Mouse (Mus musculus) liver, embryonic 15.5 days (tissue): ENCODE data around the gene Ggnbp2. TPM values are rescaled to one million over a fixed set of nuclear protein-coding genes. Genes with fewer than 3 reads are reported as not detected.
A peak's percentile ranks its signal among the peaks of the same experiment; 100 is the strongest.

Experiments used
- ATAC-seq: fragments of 200-750 bp; cut with Nextera tagmentation; 2 replicates; pipeline ENCODE4 v1.8.0; 2017; ENCODE audit warnings: moderate number of reproducible peaks, mild to moderate bottlenecking, moderate library complexity; ENCODE audit not compliant: insufficient read depth
- H3K27ac ChIP-seq: fragments of 300-500 bp; sonication (generic); replicated peaks from 2 replicates; pipeline ENCODE4 v1.5.1; 2015; ENCODE audit warnings: mild to moderate bottlenecking, inconsistent platforms
- H3K27me3 ChIP-seq: fragments of 300-500 bp; sonication (generic); 2 replicates; pipeline ENCODE4 v1.6.1; 2015; ENCODE audit warnings: mild to moderate bottlenecking, inconsistent platforms
- H3K36me3 ChIP-seq: fragments of 300-500 bp; sonication (generic); replicated peaks from 2 replicates; pipeline ENCODE4 v1.6.1; 2015; ENCODE audit warnings: moderate library complexity, mild to moderate bottlenecking, inconsistent platforms
- H3K4me1 ChIP-seq: fragments of 300-500 bp; sonication (generic); replicated peaks from 2 replicates; pipeline ENCODE4 v1.6.1; 2015; ENCODE audit warnings: inconsistent platforms
- H3K4me2 ChIP-seq: fragments of 300-500 bp; sonication (generic); 2 replicates; pipeline ENCODE4 v1.6.1; 2015; ENCODE audit warnings: moderate library complexity, mild to moderate bottlenecking, inconsistent platforms
- H3K4me3 ChIP-seq: fragments of 300-500 bp; sonication (generic); replicated peaks from 2 replicates; pipeline ENCODE4 v1.5.1; 2015; ENCODE audit warnings: mild to moderate bottlenecking, inconsistent platforms
- H3K9ac ChIP-seq: fragments of 300-500 bp; sonication (generic); 2 replicates; pipeline ENCODE4 v1.6.1; 2015; ENCODE audit warnings: moderate library complexity, mild to moderate bottlenecking, inconsistent platforms
- H3K9me3 ChIP-seq: fragments of 300-500 bp; sonication (generic); replicated peaks from 2 replicates; pipeline ENCODE4 v1.6.1; 2016; ENCODE audit warnings: inconsistent platforms
- WGBS: fragments of 180-500 bp; shearing (Covaris S2); methylation state at CpG from one replicate; pipeline ENCODE4 v1.1.7; 2015; ENCODE audit warnings: mixed read lengths; ENCODE audit not compliant: insufficient replicate concordance; 5-methylcytosine and 5-hydroxymethylcytosine counted together
- polyA plus RNA-seq: library from polyadenylated mRNA; unstranded; fragments of >200 nt; fragmentation: Nextera tagmentation; extraction: Ambion mirVana; gene quantifications from 2 replicates; pipeline ENCODE4 v1.2.1, GENCODE M21; 2015

Ggnbp2 gene
- polyA plus RNA-seq, 1 experiment from 2014 or later, result 55.4 TPM

DNA sequence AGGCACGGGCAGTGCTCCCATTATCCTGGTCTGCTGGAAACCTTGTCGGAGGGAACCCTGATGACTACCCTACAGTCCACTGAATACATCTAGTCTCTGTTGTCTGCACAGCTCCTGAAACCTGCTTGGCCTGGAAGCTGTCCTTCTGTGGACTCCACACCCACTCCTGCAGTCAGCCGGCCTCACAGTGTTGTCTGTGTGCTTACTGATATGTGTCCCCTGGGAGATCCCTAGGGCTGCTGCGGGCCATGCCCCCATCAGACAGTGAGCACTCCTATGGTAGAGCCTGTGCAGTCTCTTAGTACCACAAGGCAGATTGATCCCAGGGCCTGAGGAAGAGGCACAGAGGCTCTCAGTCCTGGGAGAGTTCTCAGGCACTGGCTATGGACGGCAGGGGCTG, 48.1 kb downstream of the Ggnbp2 start:
- H3K4me1 ChIP-seq, result peaks cover 83% of the 10 kb centered on the region
- peak overlapping the region; percentile 99 for H3K27ac ChIP-seq
- peaks cover 81% of the 10 kb centered on the region for H3K36me3 ChIP-seq
- no peaks in the 10 kb centered on the region for H3K27me3 ChIP-seq
- peak overlapping the region; percentile 74 for H3K4me3 ChIP-seq
- 36% methylated on average over 5 of the region's 5 CpGs for WGBS
- no peaks in the 10 kb centered on the region for H3K9me3 ChIP-seq
- peak; percentile 36 for ATAC-seq
- H3K9ac ChIP-seq, result peak overlapping the region; percentile 91
- peak overlapping the region; percentile 98 for H3K4me2 ChIP-seq

DNA sequence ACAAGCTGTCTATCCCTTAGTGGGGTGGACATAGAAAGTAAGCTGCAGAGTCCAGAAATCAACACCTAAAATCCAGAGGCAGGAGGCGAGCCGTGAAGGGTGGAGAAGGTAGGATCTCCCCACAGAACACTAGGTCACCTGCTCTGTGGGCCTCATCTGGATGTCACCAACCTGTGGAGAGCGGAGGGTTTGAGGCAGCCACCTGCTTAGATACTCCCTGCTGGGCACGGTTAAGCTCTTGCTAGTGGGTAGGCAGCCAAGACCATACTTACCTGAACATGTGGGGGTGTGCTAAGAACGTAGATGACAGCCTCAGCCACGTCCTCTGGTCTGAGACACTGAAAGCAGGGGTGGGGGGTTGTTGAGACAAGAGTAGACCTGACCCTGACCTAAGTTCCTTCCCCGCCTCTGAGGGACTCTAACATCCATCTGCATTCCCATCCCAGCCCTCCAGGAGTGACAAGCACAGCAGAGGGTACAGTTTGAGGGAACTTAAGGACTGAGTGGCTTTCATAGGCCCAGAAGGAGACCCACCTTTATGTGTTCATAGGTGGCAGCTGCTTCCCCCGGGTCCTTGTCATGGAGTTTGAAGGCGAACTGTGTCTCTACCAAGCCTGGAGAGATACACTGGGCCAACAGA, 49.4 kb downstream of the Ggnbp2 start:
- ATAC-seq, result no peak
- H3K27ac ChIP-seq, result peak overlapping the region; percentile 99
- H3K4me3 ChIP-seq, result peak overlapping the region; percentile 74
- H3K9ac ChIP-seq, result peak overlapping the region; percentile 91
- no peaks in the 10 kb centered on the region for H3K9me3 ChIP-seq
- peaks cover 88% of the 10 kb centered on the region for H3K4me1 ChIP-seq
- no peaks in the 10 kb centered on the region for H3K27me3 ChIP-seq
- peak overlapping the region; percentile 98 for H3K4me2 ChIP-seq
- 80% methylated on average over 9 of the region's 9 CpGs for WGBS
- H3K36me3 ChIP-seq, result peaks cover 79% of the 10 kb centered on the region

- H3K4me2 ChIP-seq, result peak within 1 kb of the TSS; percentile 98
- peak within 1 kb of the TSS; percentile 91 for H3K9ac ChIP-seq
- H3K27me3 ChIP-seq, result no peaks in the 10 kb centered on the region
- peak within 1 kb of the TSS; percentile 74 for H3K4me3 ChIP-seq
- H3K4me1 ChIP-seq, result peaks cover 70% of the 10 kb centered on the region
- WGBS, result 1% methylated on average over 55 of the region's 55 CpGs
- H3K9me3 ChIP-seq, result no peaks in the 10 kb centered on the region
- peaks cover 70% of the 10 kb centered on the region for H3K36me3 ChIP-seq
- peak within 1 kb of the TSS; percentile 99 for H3K27ac ChIP-seq
- peak; percentile 51 for ATAC-seq
Measured at GRCm38 (mm10) chr11:84818961-84819692, 51.5 kb downstream of the Ggnbp2 start, which contains the start of gene Mrm1. Gene Mrm1 (minus strand): TSS chr11:84819515.

- Histone ChIP-seq H3K9me3 (no peaks in the 10 kb centered on the region), H3K27me3 (no peaks in the 10 kb centered on the region), H3K4me3 (peak overlapping the region; percentile 74), H3K9ac (peak overlapping the region; percentile 91), H3K4me1 (peaks cover 66% of the 10 kb centered on the region), H3K4me2 (peak overlapping the region; percentile 98), H3K27ac (peak overlapping the region; percentile 99), H3K36me3 (peaks cover 74% of the 10 kb centered on the region)
- under 1% methylated on average over 39 of the region's 39 CpGs for WGBS
- ATAC-seq, result peak; percentile 45
Measured at GRCm38 (mm10) chr11:84818085-84818960, 52.3 kb downstream of the Ggnbp2 start.

DNA sequence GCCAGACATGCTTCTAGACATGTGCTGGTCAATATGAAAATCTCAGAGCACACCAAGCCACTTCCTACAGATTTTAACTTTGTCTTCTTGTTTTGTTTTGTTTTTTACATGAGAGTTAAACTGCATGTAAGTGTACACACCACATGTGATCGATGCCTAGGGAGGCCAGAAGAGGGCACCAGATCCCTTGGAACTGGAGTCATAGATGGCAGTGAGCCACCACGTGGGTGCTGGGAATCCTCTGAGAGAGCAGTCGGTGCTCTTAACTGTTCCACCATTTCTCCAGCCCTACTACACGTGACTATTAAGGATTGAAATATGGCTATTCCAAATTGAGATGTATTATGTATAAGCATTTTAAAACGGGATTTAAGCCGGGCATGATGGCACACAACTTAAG, 53.3 kb downstream of the Ggnbp2 start:
- Histone ChIP-seq H3K4me3 (no peak overlapping the region), H3K4me1 (peaks cover 56% of the 10 kb centered on the region), H3K4me2 (peak overlapping the region; percentile 98; the same call in 1 of the 2 replicates), H3K27me3 (no peaks in the 10 kb centered on the region), H3K27ac (0 out of 2 replicates have a peak overlapping the region, but pooled peaks have one; percentile 19), H3K36me3 (peaks cover 74% of the 10 kb centered on the region), H3K9me3 (no peaks in the 10 kb centered on the region), H3K9ac (no peak overlapping the region)
- 80% methylated on average over 6 of the region's 6 CpGs for WGBS
- ATAC-seq, result no peak

DNA sequence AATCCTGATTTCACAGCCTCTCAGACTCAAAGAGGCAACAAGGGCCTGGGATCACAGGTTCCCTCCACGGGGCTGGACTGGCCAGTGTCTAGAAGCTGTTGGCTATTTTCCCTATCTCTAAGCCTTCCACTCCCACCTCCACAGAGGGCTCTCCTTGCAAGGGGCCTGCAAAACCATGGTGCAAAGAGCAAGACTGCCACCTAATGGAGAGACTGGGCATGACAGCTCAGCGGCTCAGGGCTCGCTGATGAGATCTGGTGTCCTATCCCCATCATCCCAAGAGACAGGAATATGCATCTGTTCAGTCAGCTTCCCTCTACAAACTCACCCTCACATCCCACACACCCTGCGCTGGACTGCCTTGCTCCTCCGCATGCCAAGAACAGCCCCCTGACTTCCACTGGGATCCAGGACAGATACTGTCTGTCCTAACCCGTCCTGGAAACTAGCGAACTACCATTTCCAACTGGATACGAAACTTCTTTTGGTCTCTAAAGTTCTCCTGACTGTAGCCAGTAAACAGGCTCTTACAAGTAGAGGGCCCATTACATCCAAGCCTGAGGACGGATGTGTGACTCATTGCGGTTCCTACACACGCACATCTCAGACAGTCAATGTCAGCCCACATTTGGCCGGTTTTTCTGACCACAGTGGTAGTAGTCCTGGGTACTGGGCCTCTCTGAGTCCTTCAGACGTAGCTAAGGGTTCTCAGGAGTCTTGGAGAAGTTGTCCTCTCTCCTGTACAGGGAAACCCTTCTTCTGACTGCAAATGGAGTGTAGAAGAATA, 56.7 kb downstream of the Ggnbp2 start:
- Histone ChIP-seq H3K9ac (no peak overlapping the region), H3K36me3 (peaks cover 55% of the 10 kb centered on the region), H3K4me1 (peaks cover 24% of the 10 kb centered on the region), H3K27ac (no peak overlapping the region), H3K4me2 (no peak overlapping the region), H3K27me3 (peaks cover 3% of the 10 kb centered on the region; the same call in 1 of the 2 replicates), H3K9me3 (no peaks in the 10 kb centered on the region), H3K4me3 (no peak overlapping the region)
- WGBS, result 56% methylated on average over 13 of the region's 13 CpGs
- no peak for ATAC-seq

- Histone ChIP-seq H3K36me3 (no peaks in the 10 kb centered on the region), H3K4me3 (no peak overlapping the region), H3K4me2 (no peak overlapping the region), H3K27me3 (peaks cover 25% of the 10 kb centered on the region), H3K9ac (no peak overlapping the region), H3K9me3 (no peaks in the 10 kb centered on the region), H3K27ac (no peak overlapping the region), H3K4me1 (no peaks in the 10 kb centered on the region)
- ATAC-seq, result no peak
- WGBS, result 69% methylated on average over 4 of the region's 4 CpGs
Measured at GRCm38 (mm10) chr11:84804373-84804772, 66.2 kb downstream of the Ggnbp2 start.

DNA sequence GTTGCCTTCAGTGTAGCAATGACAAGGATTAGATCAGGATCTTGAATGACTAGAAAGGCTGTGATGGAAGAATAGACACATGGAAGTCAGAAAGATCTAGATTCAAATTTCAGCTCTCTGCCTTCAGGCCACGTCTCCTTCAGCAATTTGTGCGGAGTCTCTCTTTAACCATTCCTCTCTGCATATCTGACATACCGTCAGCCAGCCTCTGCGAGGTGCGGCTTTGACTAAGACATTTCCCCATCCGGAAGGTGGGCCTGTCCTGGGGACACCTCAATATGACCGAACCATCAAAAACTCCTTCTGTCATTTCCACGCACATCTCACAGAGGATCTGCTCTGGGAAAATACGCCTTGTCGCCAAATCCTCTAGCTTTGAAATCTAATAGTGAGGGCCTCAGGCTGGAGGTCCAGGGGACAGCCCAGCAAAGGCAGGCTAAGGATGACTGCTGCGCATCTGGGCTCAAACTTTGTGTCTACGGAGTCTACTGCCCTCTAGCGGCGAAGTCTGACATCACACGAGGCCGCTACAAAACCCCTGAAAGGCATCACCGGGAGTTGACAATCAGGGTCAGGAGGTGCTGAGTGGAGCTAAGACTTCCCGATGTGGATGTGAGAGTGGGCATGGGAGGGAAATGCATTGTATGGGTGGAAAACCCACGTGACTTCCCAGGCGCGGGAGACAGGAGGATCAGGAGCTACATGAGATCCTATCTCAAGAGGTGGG, 72.8 kb downstream of the Ggnbp2 start:
- Histone ChIP-seq H3K9me3 (no peaks in the 10 kb centered on the region), H3K36me3 (no peaks in the 10 kb centered on the region), H3K4me1 (0 out of 2 replicates have a peak, but pooled peaks cover 3% of the 10 kb centered on the region), H3K4me2 (no peak overlapping the region), H3K27ac (no peak overlapping the region), H3K9ac (no peak overlapping the region), H3K4me3 (no peak overlapping the region), H3K27me3 (peaks cover 43% of the 10 kb centered on the region)
- ATAC-seq, result no peak
- 21% methylated on average over 21 of the region's 21 CpGs for WGBS

DNA sequence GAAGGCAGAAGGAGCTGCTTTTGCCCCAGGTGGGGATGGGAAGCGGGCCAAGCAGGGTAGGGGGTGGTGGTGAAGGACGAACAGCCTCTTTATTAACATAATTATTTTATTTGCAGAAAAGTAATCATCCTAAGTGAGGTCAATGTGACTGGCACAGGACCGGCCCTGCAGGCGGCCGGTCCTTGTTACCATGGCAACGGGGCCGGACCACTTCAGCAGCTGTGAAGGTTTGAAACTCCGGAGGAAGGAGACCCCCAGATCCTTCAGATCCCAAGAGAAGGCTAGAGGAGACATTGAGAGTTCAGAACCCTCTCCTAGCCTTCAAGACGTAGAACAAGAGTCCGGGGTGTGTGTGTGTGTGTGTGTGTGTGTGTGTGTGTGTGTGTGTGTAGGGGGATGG, 73.6 kb downstream of the Ggnbp2 start:
- Histone ChIP-seq H3K4me3 (no peak overlapping the region), H3K4me2 (no peak overlapping the region), H3K4me1 (0 out of 2 replicates have a peak, but pooled peaks cover 3% of the 10 kb centered on the region), H3K27me3 (peaks cover 51% of the 10 kb centered on the region), H3K27ac (no peak overlapping the region), H3K9me3 (no peaks in the 10 kb centered on the region), H3K9ac (no peak overlapping the region), H3K36me3 (no peaks in the 10 kb centered on the region)
- WGBS, result 46% methylated on average over 10 of the region's 10 CpGs
- no peak for ATAC-seq
